Mouse (Mus musculus) forebrain, postnatal 0 days (tissue): ENCODE measurements around the gene Golga2. TPM values are rescaled to one million over a fixed set of nuclear protein-coding genes. Genes with fewer than 3 reads are reported as not detected.

Source experiments
- ATAC-seq: fragments of 200-750 bp; cut with Nextera tagmentation; 2 replicates; pipeline ENCODE4 v1.8.0; 2017; ENCODE audit warnings: mild to moderate bottlenecking, moderate library complexity
- DNase-seq: peaks from one replicate; pipeline ENCODE4 v3.0.0-alpha.2; 2015
- H3K27ac ChIP-seq: fragments of 300-500 bp; sonication (generic); 2 replicates; pipeline ENCODE4 v1.5.1; 2014; ENCODE audit warnings: low read depth, mild to moderate bottlenecking, antibody characterized with exemption, low read length, moderate library complexity, mixed read lengths
- H3K27me3 ChIP-seq: fragments of 300-500 bp; sonication (generic); 2 replicates; pipeline ENCODE4 v1.6.1; 2014; ENCODE audit warnings: mild to moderate bottlenecking, low read length, mixed read lengths; ENCODE audit not compliant: insufficient read depth
- H3K36me3 ChIP-seq: fragments of 300-500 bp; sonication (generic); 2 replicates; pipeline ENCODE4 v1.6.1; 2014; ENCODE audit warnings: mild to moderate bottlenecking, moderate library complexity; ENCODE audit not compliant: insufficient read depth
- H3K4me1 ChIP-seq: fragments of 300-500 bp; sonication (generic); 2 replicates; pipeline ENCODE4 v1.6.1; 2014; ENCODE audit warnings: antibody characterized with exemption; ENCODE audit not compliant: insufficient read depth
- H3K4me2 ChIP-seq: fragments of 300-500 bp; sonication (generic); 2 replicates; pipeline ENCODE4 v1.6.1; 2014; ENCODE audit warnings: low read depth, mild to moderate bottlenecking, moderate library complexity
- H3K4me3 ChIP-seq: fragments of 300-500 bp; sonication (generic); 2 replicates; pipeline ENCODE4 v1.5.1; 2014; ENCODE audit warnings: low read depth, low read length, mixed read lengths
- H3K9ac ChIP-seq: fragments of 300-500 bp; sonication (generic); 2 replicates; pipeline ENCODE4 v1.6.1; 2014; ENCODE audit warnings: mild to moderate bottlenecking
- H3K9me3 ChIP-seq: fragments of 300-500 bp; sonication (generic); 2 replicates; pipeline ENCODE4 v1.6.1; 2016; ENCODE audit warnings: low read length
- CTCF ChIP-seq: sonication (generic); IDR thresholded peaks from 2 replicates; pipeline ENCODE4 v1.5.1; 2016; ENCODE audit warnings: antibody characterized with exemption, control low read depth, low read depth
- WGBS: fragments of 180-500 bp; shearing (Covaris S2); extraction: QIAGEN DNeasy Blood & Tissue Kit; methylation state at CpG from one replicate; pipeline ENCODE4 v1.1.7; 2014; 5-methylcytosine and 5-hydroxymethylcytosine counted together
- polyA plus RNA-seq: library from polyadenylated mRNA; unstranded; fragments of >200 nt; fragmentation: Nextera tagmentation; extraction: Ambion mirVana; gene quantifications from 2 replicates; pipeline ENCODE4 v1.2.1, GENCODE M21; 2015
- total RNA-seq: library from RNA; depleted of rRNA; stranded (reverse); fragments of >200 nt; gene quantifications from 2 replicates; pipeline ENCODE4 v1.2.3, GENCODE M21; 2014

The Golga2 gene
- total and polyA plus RNA-seq, 2 experiments from 2014 or later: 22.1 to 64.4 TPM

- H3K27ac ChIP-seq: peak overlapping the region; percentile 86; the same call in 1 of the 2 replicates
These were observed 34.6 kb downstream of the Golga2 start for GRCm38 (mm10) chr2:32321591-32322298.

DNA sequence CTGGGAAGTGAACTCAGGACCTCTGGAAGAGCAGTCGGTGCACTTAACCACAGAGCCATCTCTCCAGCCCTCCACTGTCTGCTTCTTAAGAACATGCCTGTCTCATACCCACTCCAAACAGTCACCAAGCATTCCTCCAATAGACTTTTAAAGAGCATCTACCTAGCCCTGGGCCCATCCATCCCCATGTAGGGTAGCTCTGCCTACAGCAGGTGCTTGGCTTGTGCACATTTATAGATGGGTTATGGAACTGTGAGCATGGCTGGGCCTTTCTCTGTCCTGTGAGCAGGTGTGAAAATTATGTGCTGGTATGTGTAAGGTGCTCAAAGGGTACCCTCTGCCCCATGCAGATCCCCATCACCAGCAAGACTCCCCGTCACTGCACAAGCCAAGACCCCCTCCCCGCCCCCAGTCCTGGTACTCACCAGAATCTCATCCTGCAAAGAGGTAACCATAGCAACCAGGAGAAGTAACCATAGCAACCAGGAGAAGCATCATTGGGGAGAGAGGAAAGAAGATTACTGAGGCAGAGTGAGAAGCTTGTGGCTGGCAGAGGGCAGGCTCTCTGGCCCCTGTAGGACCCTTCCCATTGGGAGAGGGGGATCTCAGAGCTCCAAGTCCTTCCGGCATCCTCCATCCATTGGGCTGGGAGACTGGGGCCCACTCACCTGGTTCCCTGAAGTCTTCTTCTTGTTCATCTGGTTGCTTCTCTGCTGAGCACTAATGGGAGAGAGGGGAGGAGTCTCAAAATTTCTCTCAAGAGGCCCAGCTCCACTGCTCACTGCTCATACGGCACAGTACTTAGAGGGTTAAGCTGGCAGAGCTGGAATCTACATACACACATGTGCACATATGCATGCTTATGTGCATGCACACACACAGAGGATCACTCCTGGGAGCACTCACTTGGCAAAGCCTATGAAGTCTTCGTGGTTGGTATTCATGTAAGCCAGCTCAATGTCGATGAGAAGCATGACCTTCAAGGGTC, 35.9 kb downstream of the Golga2 start:
- peak overlapping the region; percentile 21 for H3K4me2 ChIP-seq
- DNase-seq: peak; percentile 83

More at GRCm38 (mm10) chr2:32321591-32322298, 34.6 kb downstream of the Golga2 start:
- no peak for TF ChIP-seq CTCF
- H3K27me3 ChIP-seq: no peaks in the 10 kb centered on the region
- 74% methylated on average over 9 of the region's 9 CpGs for WGBS
- no peak for ATAC-seq
- no peak overlapping the region for H3K4me2 ChIP-seq
- no peak for DNase-seq
- peaks cover 29% of the 10 kb centered on the region for H3K36me3 ChIP-seq
- H3K4me3 ChIP-seq: no peak overlapping the region
- H3K9ac ChIP-seq: no peak overlapping the region
- H3K9me3 ChIP-seq: no peaks in the 10 kb centered on the region
- H3K4me1 ChIP-seq: no peaks in the 10 kb centered on the region

GRCm38 (mm10) chr2:32324322-32324721, 37.1 kb downstream of the Golga2 start:
- 53% methylated on average over 4 of the region's 4 CpGs for WGBS
- no peak for DNase-seq
- peaks cover 26% of the 10 kb centered on the region for H3K36me3 ChIP-seq
- peak; percentile 10; the same call in 1 of the 2 replicates for TF ChIP-seq CTCF
- no peaks in the 10 kb centered on the region for H3K27me3 ChIP-seq
- ATAC-seq: no peak
- no peaks in the 10 kb centered on the region for H3K4me1 ChIP-seq
- H3K4me3 ChIP-seq: no peak overlapping the region
- H3K9ac ChIP-seq: no peak overlapping the region
- H3K9me3 ChIP-seq: no peaks in the 10 kb centered on the region
- H3K4me2 ChIP-seq: no peak overlapping the region
- H3K27ac ChIP-seq: no peak overlapping the region

More for the DNA sequence above, 35.9 kb downstream of the Golga2 start:
- WGBS: 52% methylated on average over 7 of the region's 7 CpGs
- TF ChIP-seq CTCF: no peak
- no peak overlapping the region for H3K4me3 ChIP-seq
- no peaks in the 10 kb centered on the region for H3K9me3 ChIP-seq
- peak; percentile 91 for ATAC-seq
- no peaks in the 10 kb centered on the region for H3K27me3 ChIP-seq
- H3K27ac ChIP-seq: peak overlapping the region; percentile 86
- H3K9ac ChIP-seq: 0 out of 2 replicates have a peak overlapping the region, but pooled peaks have one; percentile 2
- peaks cover 26% of the 10 kb centered on the region for H3K36me3 ChIP-seq
- H3K4me1 ChIP-seq: no peaks in the 10 kb centered on the region

DNA sequence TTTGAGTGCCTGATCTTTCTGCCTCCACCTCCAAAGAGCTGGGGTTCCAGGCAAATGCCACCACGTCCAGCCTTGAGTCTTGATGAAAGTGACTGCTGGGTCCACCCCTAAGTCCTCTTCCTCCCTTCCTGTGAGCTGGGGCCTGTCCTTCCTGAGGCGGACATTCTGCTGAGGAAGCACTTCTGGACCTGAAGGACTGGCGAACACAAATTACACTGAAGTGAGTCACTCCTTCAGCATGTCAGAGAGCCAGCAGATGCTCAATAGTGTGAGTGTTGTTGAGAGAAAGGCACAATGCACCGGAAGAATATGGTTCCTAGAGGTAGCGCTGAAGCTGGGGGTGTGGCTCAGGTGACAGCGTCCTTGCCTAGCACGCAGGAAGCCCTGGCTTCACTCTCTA, 38.2 kb downstream of the Golga2 start:
- no peaks in the 10 kb centered on the region for H3K9me3 ChIP-seq
- H3K4me3 ChIP-seq: no peak overlapping the region
- H3K4me2 ChIP-seq: no peak overlapping the region
- DNase-seq (no peak), ATAC-seq (no peak)
- TF ChIP-seq CTCF: no peak
- no peaks in the 10 kb centered on the region for H3K27me3 ChIP-seq
- H3K27ac ChIP-seq: no peak overlapping the region
- H3K4me1 ChIP-seq: no peaks in the 10 kb centered on the region
- H3K36me3 ChIP-seq: peaks cover 21% of the 10 kb centered on the region
- no peak overlapping the region for H3K9ac ChIP-seq
- WGBS: 77% methylated on average over 7 of the region's 7 CpGs

DNA sequence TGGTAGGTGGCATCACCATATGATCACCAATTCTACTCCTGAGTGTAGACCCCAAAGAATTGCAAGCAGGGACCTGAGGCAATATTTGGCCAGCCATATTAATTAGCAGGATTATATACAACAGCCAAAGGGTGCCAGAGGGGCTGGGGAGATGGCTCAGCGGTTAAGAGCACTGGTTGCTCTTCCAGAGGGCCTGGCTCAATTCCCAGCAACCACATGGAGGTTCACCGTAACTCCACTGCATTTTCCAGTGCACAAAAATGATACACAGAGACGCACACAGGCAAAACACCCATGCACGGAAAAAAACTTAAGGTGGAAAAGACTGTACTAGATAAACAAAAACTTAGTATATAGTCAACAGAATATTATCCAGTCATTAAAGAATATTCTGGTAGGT, 40.0 kb downstream of the Golga2 start:
- H3K36me3 ChIP-seq: peaks cover 13% of the 10 kb centered on the region
- no peaks in the 10 kb centered on the region for H3K4me1 ChIP-seq
- ATAC-seq (no peak), DNase-seq (no peak)
- H3K4me3 ChIP-seq: no peak overlapping the region
- no peak overlapping the region for H3K27ac ChIP-seq
- no peak overlapping the region for H3K4me2 ChIP-seq
- WGBS: 55% methylated on average over 4 of the region's 4 CpGs
- no peaks in the 10 kb centered on the region for H3K27me3 ChIP-seq
- no peak overlapping the region for H3K9ac ChIP-seq
- TF ChIP-seq CTCF: no peak
- no peaks in the 10 kb centered on the region for H3K9me3 ChIP-seq

- DNase-seq (no peak), ATAC-seq (no peak)
- Histone ChIP-seq H3K9me3 (no peaks in the 10 kb centered on the region), H3K4me3 (no peak overlapping the region), H3K4me1 (no peaks in the 10 kb centered on the region), H3K27ac (no peak overlapping the region), H3K4me2 (no peak overlapping the region), H3K36me3 (peaks cover 15% of the 10 kb centered on the region), H3K9ac (no peak overlapping the region), H3K27me3 (no peaks in the 10 kb centered on the region)
- 43% methylated on average over 13 of the region's 13 CpGs for WGBS
- no peak for TF ChIP-seq CTCF
These were observed 41.8 kb downstream of the Golga2 start for GRCm38 (mm10) chr2:32328911-32329460.

DNA sequence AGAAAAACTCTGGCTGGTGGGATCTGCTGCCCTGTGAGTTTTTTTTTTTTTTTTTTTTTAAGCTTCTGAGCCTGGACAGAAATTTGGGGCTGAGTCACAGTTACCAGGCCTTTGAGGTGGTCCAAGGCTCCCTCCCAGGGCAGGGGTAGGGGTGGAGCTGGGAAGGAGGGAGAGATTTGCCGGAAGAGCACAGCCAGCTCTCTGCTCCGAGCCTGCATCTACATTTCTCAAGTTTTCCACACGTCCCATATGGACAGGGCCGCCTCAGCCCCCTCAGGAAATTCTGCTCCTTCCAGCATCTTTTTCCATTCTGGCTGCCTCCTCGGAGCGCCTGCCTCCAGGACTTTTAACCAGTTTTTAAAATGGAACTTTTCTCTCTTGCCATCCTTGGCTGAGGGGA, 42.3 kb downstream of the Golga2 start:
- TF ChIP-seq CTCF: no peak
- ATAC-seq: no peak
- 56% methylated on average over 6 of the region's 6 CpGs for WGBS

More for the DNA sequence above, 42.3 kb downstream of the Golga2 start:
- Histone ChIP-seq H3K36me3 (peaks cover 19% of the 10 kb centered on the region), H3K27me3 (no peaks in the 10 kb centered on the region), H3K9ac (no peak overlapping the region), H3K4me3 (no peak overlapping the region), H3K27ac (no peak overlapping the region), H3K4me1 (no peaks in the 10 kb centered on the region), H3K9me3 (no peaks in the 10 kb centered on the region), H3K4me2 (no peak overlapping the region)
- no peak for DNase-seq
